Mouse (Mus musculus): Measurements from ENCODE around the gene Tph2. TPM values are rescaled to one million over a fixed set of nuclear protein-coding genes. Genes with fewer than 3 reads are reported as not detected.
"Not testable (repeated sequence)": the region's sequence is repeated elsewhere in the genome, so short reads cannot be mapped to it uniquely, and the experiment has no call there.

Gene Tph2
- 3.9 and 7.2 TPM in 2 replicates for polyA plus RNA-seq (2015; fragmentation: Nextera tagmentation; extraction: Ambion mirVana)

- 8% methylated on average over 9 of the region's 9 CpGs for WGBS
- peak; percentile 84 for ATAC-seq (ENCODE audit: low FRiP score)
Measured at GRCm38 (mm10) chr10:115184697-115185096, at the start of gene Tph2. Gene Tph2 (minus strand): TSS chr10:115185022.

GRCm38 (mm10) chr10:115233798-115234197, 49.0 kb upstream of the Tph2 start:
- Histone ChIP-seq H3K9me3 (no peaks in the 10 kb centered on the region), H3K4me2 (no peak overlapping the region), H3K27ac (no peak overlapping the region), H3K9ac (no peak overlapping the region), H3K4me3 (no peak overlapping the region), H3K4me1 (replicated peaks) (no peaks in the 10 kb centered on the region), H3K36me3 (peaks cover 44% of the 10 kb centered on the region), H3K27me3 (no peaks in the 10 kb centered on the region)
- WGBS: 92% methylated on average over 3 of the region's 3 CpGs
- ATAC-seq (ENCODE audit: low FRiP score): no peak

More at GRCm38 (mm10) chr10:115184697-115185096, at the start of gene Tph2:
- Histone ChIP-seq H3K4me1 (replicated peaks) (peaks cover 14% of the 10 kb centered on the region), H3K4me3 (no peak within 1 kb of the TSS), H3K36me3 (no peaks in the 10 kb centered on the region), H3K4me2 (peak within 1 kb of the TSS; percentile 29; the same call in 1 of the 2 replicates), H3K27ac (no peak within 1 kb of the TSS), H3K27me3 (no peaks in the 10 kb centered on the region), H3K9me3 (no peaks in the 10 kb centered on the region), H3K9ac (no peak within 1 kb of the TSS)

GRCm38 (mm10) chr10:115232513-115232912, 47.7 kb upstream of the Tph2 start:
- WGBS: 92% methylated on average over 3 of the region's 3 CpGs
- no peak overlapping the region for H3K4me3 ChIP-seq
- H3K9ac ChIP-seq: no peak overlapping the region

GRCm38 (mm10) chr10:115229023-115229422, 44.2 kb upstream of the Tph2 start:
- no peak overlapping the region for H3K4me3 ChIP-seq
- H3K9ac ChIP-seq: no peak overlapping the region
- H3K4me1 ChIP-seq (replicated peaks): no peaks in the 10 kb centered on the region
- ATAC-seq (ENCODE audit: low FRiP score): no peak
- H3K9me3 ChIP-seq: no peaks in the 10 kb centered on the region
- H3K36me3 ChIP-seq: peaks cover 32% of the 10 kb centered on the region
- no peak overlapping the region for H3K4me2 ChIP-seq
- 90% methylated on average over 9 of the region's 9 CpGs for WGBS
- H3K27me3 ChIP-seq: no peaks in the 10 kb centered on the region
- H3K27ac ChIP-seq: no peak overlapping the region

More at GRCm38 (mm10) chr10:115232513-115232912, 47.7 kb upstream of the Tph2 start:
- Histone ChIP-seq H3K27ac (no peak overlapping the region), H3K9me3 (no peaks in the 10 kb centered on the region), H3K36me3 (peaks cover 34% of the 10 kb centered on the region), H3K4me1 (replicated peaks) (no peaks in the 10 kb centered on the region), H3K27me3 (no peaks in the 10 kb centered on the region), H3K4me2 (no peak overlapping the region)
- ATAC-seq (ENCODE audit: low FRiP score): no peak

GRCm38 (mm10) chr10:115226586-115226985, 41.8 kb upstream of the Tph2 start:
- no peak for ATAC-seq (ENCODE audit: low FRiP score)
- Histone ChIP-seq H3K27me3 (no peaks in the 10 kb centered on the region), H3K9me3 (no peaks in the 10 kb centered on the region), H3K27ac (no peak overlapping the region), H3K36me3 (peaks cover 18% of the 10 kb centered on the region), H3K4me1 (replicated peaks) (no peaks in the 10 kb centered on the region), H3K9ac (no peak overlapping the region), H3K4me3 (no peak overlapping the region), H3K4me2 (no peak overlapping the region)
- 92% methylated on average over 7 of the region's 7 CpGs for WGBS

GRCm38 (mm10) chr10:115223845-115224244, 39.0 kb upstream of the Tph2 start:
- H3K4me1 ChIP-seq (replicated peaks): no peaks in the 10 kb centered on the region
- H3K9me3 ChIP-seq: no peaks in the 10 kb centered on the region
- H3K27me3 ChIP-seq: no peaks in the 10 kb centered on the region
- 95% methylated on average over 3 of the region's 3 CpGs for WGBS
- no peak overlapping the region for H3K4me2 ChIP-seq
- H3K36me3 ChIP-seq: peaks cover 22% of the 10 kb centered on the region
- H3K27ac ChIP-seq: no peak overlapping the region
- H3K9ac ChIP-seq: no peak overlapping the region
- no peak for ATAC-seq (ENCODE audit: low FRiP score)
- no peak overlapping the region for H3K4me3 ChIP-seq

- H3K9ac ChIP-seq: no peak overlapping the region
- H3K4me3 ChIP-seq: no peak overlapping the region
- H3K4me2 ChIP-seq: no peak overlapping the region
- WGBS: 95% methylated on average over 11 of the region's 11 CpGs
- no peaks in the 10 kb centered on the region for H3K4me1 ChIP-seq (replicated peaks)
- no peaks in the 10 kb centered on the region for H3K9me3 ChIP-seq
- no peaks in the 10 kb centered on the region for H3K27me3 ChIP-seq
- ATAC-seq (ENCODE audit: low FRiP score): no peak
- H3K36me3 ChIP-seq: peaks cover 71% of the 10 kb centered on the region
- H3K27ac ChIP-seq: no peak overlapping the region
Measured at GRCm38 (mm10) chr10:115212916-115213580, 28.2 kb upstream of the Tph2 start.

- Histone ChIP-seq H3K4me3 (no peak overlapping the region), H3K27me3 (no peaks in the 10 kb centered on the region), H3K9me3 (no peaks in the 10 kb centered on the region), H3K27ac (no peak overlapping the region), H3K4me2 (no peak overlapping the region), H3K4me1 (replicated peaks) (no peaks in the 10 kb centered on the region), H3K36me3 (peaks cover 53% of the 10 kb centered on the region), H3K9ac (no peak overlapping the region)
- 92% methylated on average over 3 of the region's 3 CpGs for WGBS
- no peak for ATAC-seq (ENCODE audit: low FRiP score)
Measured at GRCm38 (mm10) chr10:115205825-115206224, 21.0 kb upstream of the Tph2 start.

- Histone ChIP-seq H3K36me3 (peaks cover 53% of the 10 kb centered on the region), H3K4me2 (no peak overlapping the region), H3K27ac (no peak overlapping the region), H3K4me1 (replicated peaks) (no peaks in the 10 kb centered on the region), H3K4me3 (no peak overlapping the region), H3K9me3 (no peaks in the 10 kb centered on the region), H3K27me3 (no peaks in the 10 kb centered on the region), H3K9ac (no peak overlapping the region)
- 100% methylated on average over 1 of the region's 1 CpGs for WGBS
- ATAC-seq (ENCODE audit: low FRiP score): no peak
Measured at GRCm38 (mm10) chr10:115205284-115205683, 20.5 kb upstream of the Tph2 start.

- 69% methylated on average over 7 of the region's 7 CpGs for WGBS
- Histone ChIP-seq H3K4me2 (no peak overlapping the region), H3K9ac (no peak overlapping the region), H3K4me1 (replicated peaks) (0 out of 2 replicates have a peak, but pooled peaks cover 2% of the 10 kb centered on the region), H3K36me3 (peaks cover 7% of the 10 kb centered on the region; the same call in 1 of the 2 replicates), H3K4me3 (no peak overlapping the region), H3K27me3 (no peaks in the 10 kb centered on the region), H3K27ac (no peak overlapping the region), H3K9me3 (no peaks in the 10 kb centered on the region)
- no peak for ATAC-seq (ENCODE audit: low FRiP score)
Measured at GRCm38 (mm10) chr10:115191214-115191613, 6.4 kb upstream of the Tph2 start.

- H3K27me3 ChIP-seq: no peaks in the 10 kb centered on the region
- 0 out of 2 replicates have a peak, but pooled peaks cover 5% of the 10 kb centered on the region for H3K4me1 ChIP-seq (replicated peaks)
- WGBS: 83% methylated on average over 1 of the region's 1 CpGs
- H3K27ac ChIP-seq: no peak overlapping the region
- no peak for ATAC-seq (ENCODE audit: low FRiP score)
- H3K4me2 ChIP-seq: no peak overlapping the region
- H3K9ac ChIP-seq: no peak overlapping the region
- no peaks in the 10 kb centered on the region for H3K9me3 ChIP-seq
- no peak overlapping the region for H3K4me3 ChIP-seq
- no peaks in the 10 kb centered on the region for H3K36me3 ChIP-seq
Measured at GRCm38 (mm10) chr10:115187390-115187789, 2.6 kb upstream of the Tph2 start.

GRCm38 (mm10) chr10:115181034-115181433, 3.8 kb downstream of the Tph2 start:
- Histone ChIP-seq H3K9me3 (no peaks in the 10 kb centered on the region), H3K4me2 (no peak overlapping the region), H3K4me1 (replicated peaks) (peaks cover 14% of the 10 kb centered on the region), H3K27ac (0 out of 2 replicates have a peak overlapping the region, but pooled peaks have one; percentile 25), H3K36me3 (no peaks in the 10 kb centered on the region), H3K4me3 (no peak overlapping the region), H3K27me3 (no peaks in the 10 kb centered on the region), H3K9ac (no peak overlapping the region)
- WGBS: 43% methylated on average over 3 of the region's 3 CpGs
- 0 out of 2 replicates have a peak, but pooled peaks have one; percentile 29 for ATAC-seq (ENCODE audit: low FRiP score)

GRCm38 (mm10) chr10:115178019-115178418, 6.8 kb downstream of the Tph2 start:
- peaks cover 14% of the 10 kb centered on the region for H3K4me1 ChIP-seq (replicated peaks)
- not testable (repeated sequence) for H3K4me2 ChIP-seq; ATAC-seq (ENCODE audit: low FRiP score); H3K27me3 ChIP-seq; H3K4me3 ChIP-seq; H3K27ac ChIP-seq; H3K9me3 ChIP-seq; H3K9ac ChIP-seq; H3K36me3 ChIP-seq
- WGBS: 69% methylated on average over 6 of the region's 6 CpGs
